30 mouse cellular contexts compared by ENCODE assay signal in the genomic region with DNA sequence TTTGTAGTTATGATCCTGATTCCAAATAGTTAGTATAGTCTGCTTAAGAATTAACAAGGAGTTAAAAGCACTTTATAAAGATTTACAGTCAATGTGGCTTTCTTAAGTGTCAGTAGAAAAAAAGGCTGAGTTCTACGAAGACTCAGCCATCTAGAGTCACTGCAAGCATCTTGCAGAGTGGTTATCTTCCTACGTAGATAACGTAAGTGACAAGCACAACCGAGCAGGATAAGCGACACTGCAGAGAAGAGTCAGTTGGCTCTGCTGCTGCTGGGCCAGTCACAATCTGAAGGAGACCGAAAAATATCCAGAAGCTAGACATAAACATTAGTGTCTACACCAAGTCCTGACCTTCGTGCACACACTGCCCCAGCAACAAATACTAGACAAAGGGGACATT. TPM values are rescaled to one million over a fixed set of nuclear protein-coding genes. Genes with fewer than 3 reads are reported as not detected.
DNase-seq lines count a peak whose midpoint lies in the region; ATAC-seq lines count a peak whose summit lies in the region.
"Had no signal": no experiment of that assay in that cellular context is flagged by ENCODE, and none has a peak within 500 bp of the region (broad histone marks: within the 10 kb centered on the region; RNA-seq: fewer than 3 reads in every experiment).

No protein-coding gene starts in this region.

- peak; percentile 33 for DNase-seq in ovary, adult 18-20 months (ENCODE audit: low spot score)
- no peak for DNase-seq in ovary, postnatal 10 days (ENCODE audit: low spot score)
- peak; percentile 32 for DNase-seq in c-Kit-positive CD71-positive TER-119-negative erythroid progenitor cells, embryonic 14.5 days (ENCODE audit: low read depth)
- no peak for DNase-seq in right cerebral cortex, postnatal 25 days
- no peak for DNase-seq in cerebellum, adult 11-12 months
- no peak for DNase-seq in layer of hippocampus, postnatal 25 days (ENCODE audit: extremely low spot score in 1 of 2, low spot score in 1 of 2)
- DNase-seq: adrenal gland, postnatal 10 days; adrenal gland, postnatal 36 days; cerebellum, adult 11 months; cerebellum, adult 8-10 months; cerebellum, postnatal 10 days; cerebellum, postnatal 36 days; embryo, embryonic 11 days; gastrocnemius, postnatal 25 days; heart, adult 18-20 months; heart, postnatal 10 days; heart, postnatal 36 days had no signal

- WGBS in liver, embryonic 15.5 days (ENCODE audit: insufficient replicate concordance): 12% methylated on average over 7 of the region's 7 CpGs

- peaks cover 21% of the 10 kb centered on the region for H3K4me1 ChIP-seq in liver, embryonic 15.5 days (replicated peaks)
- H3K4me1 ChIP-seq: forebrain, embryonic 12.5 days; forebrain, embryonic 15.5 days had no signal

- peaks cover 57% of the 10 kb centered on the region for H3K36me3 ChIP-seq in liver, embryonic 15.5 days (replicated peaks)

- no peak overlapping the region for H3K4me3 ChIP-seq in liver, embryonic 15.5 days (replicated peaks)
- H3K4me3 ChIP-seq: embryonic facial prominence, embryonic 10.5 days; embryonic facial prominence, embryonic 13.5 days; erythroblast, embryonic 14.5 days; forebrain, embryonic 12.5 days; forebrain, embryonic 15.5 days; heart, embryonic 12.5 days; heart, embryonic 15.5 days; hindbrain, embryonic 10.5 days; hindbrain, embryonic 13.5 days had no signal

- H3K27ac ChIP-seq in liver, embryonic 15.5 days (replicated peaks): no peak overlapping the region
- H3K27ac ChIP-seq: embryonic facial prominence, embryonic 10.5 days; embryonic facial prominence, embryonic 13.5 days; forebrain, embryonic 12.5 days; forebrain, embryonic 15.5 days; hindbrain, embryonic 10.5 days; hindbrain, embryonic 13.5 days had no signal

- H3K27me3 ChIP-seq in liver, embryonic 15.5 days: no peaks in the 10 kb centered on the region
- H3K27me3 ChIP-seq: embryonic facial prominence, embryonic 13.5 days; forebrain, embryonic 12.5 days; forebrain, embryonic 15.5 days; heart, embryonic 12.5 days; heart, embryonic 15.5 days; hindbrain, embryonic 13.5 days had no signal

- no peaks in the 10 kb centered on the region for H3K9me3 ChIP-seq in liver, embryonic 15.5 days (replicated peaks)
- H3K9me3 ChIP-seq: embryonic facial prominence, embryonic 10.5 days; embryonic facial prominence, embryonic 13.5 days; forebrain, embryonic 12.5 days; forebrain, embryonic 15.5 days; heart, embryonic 12.5 days; heart, embryonic 15.5 days; hindbrain, embryonic 10.5 days; hindbrain, embryonic 13.5 days had no signal

- H3K4me2 ChIP-seq in liver, embryonic 15.5 days: no peak overlapping the region
- H3K4me2 ChIP-seq: embryonic facial prominence, embryonic 13.5 days; forebrain, embryonic 12.5 days; forebrain, embryonic 15.5 days; heart, embryonic 15.5 days; hindbrain, embryonic 13.5 days had no signal

- ATAC-seq in liver, embryonic 15.5 days (ENCODE audit: insufficient read depth): 0 out of 2 replicates have a peak, but pooled peaks have one; percentile 15
- ATAC-seq in megakaryocyte-erythroid progenitor cell, adult 5-6 weeks (replicated peaks; ENCODE audit: low FRiP score, low TSS enrichment, poor library complexity, severe bottlenecking): peak; percentile 91
- ATAC-seq: activated CD4-positive, CD25-positive, alpha-beta regulatory T cell, adult 4 months; CD4-positive, CD25-positive, alpha-beta regulatory T cell, adult 4 months; forebrain, embryonic 15.5 days had no signal

- H3K9ac ChIP-seq in liver, embryonic 15.5 days: no peak overlapping the region
- H3K9ac ChIP-seq: embryonic facial prominence, embryonic 13.5 days; forebrain, embryonic 12.5 days; forebrain, embryonic 15.5 days; heart, embryonic 12.5 days; heart, embryonic 15.5 days; hindbrain, embryonic 13.5 days had no signal

RNA-seq across cellular contexts. Expression of a gene that starts 8.3 kb away (rescaled TPM):
- polyA plus RNA-seq in liver, embryonic 15.5 days (2015; fragmentation: Nextera tagmentation; extraction: Ambion mirVana): 14.5 and 14.8 TPM in 2 replicates
- total RNA-seq in megakaryocyte-erythroid progenitor cell, adult 5-6 weeks (2014; fragmentation: Nextera tagmentation): 43.4 and 64.2 TPM in 2 replicates
- total RNA-seq in megakaryocyte-erythroid progenitor cell, adult 5-6 weeks (2017): 31.8 and 33.9 TPM in 2 replicates
- 10 to 100 TPM; 39.0 to 44.3 TPM for total RNA-seq in layer of hippocampus, postnatal 25 days (2021)

Comparison
In these comparisons a context has a peak if more than half of its experiments do, and no peak if none do; other contexts are left out.
1. DNase-seq: peak in ovary, adult 18-20 months (single experiment) and c-Kit-positive CD71-positive TER-119-negative erythroid progenitor cells, embryonic 14.5 days (single experiment); none in ovary, postnatal 10 days (single experiment), right cerebral cortex, postnatal 25 days (single experiment), cerebellum, adult 11-12 months (single experiment) and layer of hippocampus, postnatal 25 days (0 of 2).